In genomic region chr4:4635856-4636255, GRCm38 (mm10) we compare ENCODE assay signal across 13 mouse cellular contexts.
"Had no signal": no experiment of that assay in that cellular context is flagged by ENCODE, and none has a peak within 500 bp of the region (broad histone marks: within the 10 kb centered on the region; RNA-seq: fewer than 3 reads in every experiment).

No protein-coding gene starts in this region.

- H3K27ac ChIP-seq: left cerebral cortex, adult 2 months; liver, embryonic 15.5 days; midbrain, embryonic 10.5 days; midbrain, embryonic 15.5 days had no signal

- H3K4me2 ChIP-seq: liver, embryonic 11.5 days; liver, embryonic 15.5 days; midbrain, embryonic 15.5 days had no signal

- H3K27me3 ChIP-seq: liver, embryonic 15.5 days; midbrain, embryonic 15.5 days had no signal

- H3K4me1 ChIP-seq: liver, embryonic 15.5 days; midbrain, embryonic 15.5 days had no signal

- H3K9ac ChIP-seq: liver, embryonic 15.5 days; midbrain, embryonic 15.5 days had no signal

- H3K9me3 ChIP-seq: liver, embryonic 15.5 days; midbrain, embryonic 10.5 days; midbrain, embryonic 15.5 days had no signal

- H3K36me3 ChIP-seq: liver, embryonic 15.5 days; midbrain, embryonic 10.5 days; midbrain, embryonic 15.5 days had no signal

- H3K4me3 ChIP-seq: left cerebral cortex, adult 2 months; liver, embryonic 15.5 days; midbrain, embryonic 10.5 days; midbrain, embryonic 15.5 days had no signal

- ATAC-seq: intestine, embryonic 16.5 days; lung, postnatal 0 days; midbrain, embryonic 15.5 days had no signal

- DNase-seq: kidney, adult 2 months; kidney, postnatal 10 days; lung, adult 2 months; lung, postnatal 4 days; right cerebral cortex, postnatal 14 days; thymus, postnatal 36 days had no signal
